Mouse (Mus musculus) adrenal gland, postnatal 14 days (tissue): ENCODE data around the gene Urb2. TPM values are rescaled to one million over a fixed set of nuclear protein-coding genes. Genes with fewer than 3 reads are reported as not detected.
"Not testable (repeated sequence)": the region's sequence is repeated elsewhere in the genome, so short reads cannot be mapped to it uniquely, and the experiment has no call there.

ENCODE experiments used
- DNase-seq: peaks from one replicate; pipeline ENCODE4 v3.0.0; 2021; ENCODE audit warnings: mixed read lengths
- total RNA-seq: library from RNA; stranded (reverse); gene quantifications from 2 replicates; pipeline ENCODE4 v1.2.3, GENCODE M21; 2021

Gene Urb2
- total RNA-seq, 1 experiment from 2014 or later = 13.7 TPM

GRCm38 (mm10) chr8:124014751-124015150 lies 6.6 kb upstream of the Urb2 start:
- DNase-seq = no peak

- DNase-seq = no peak
These were observed 1.5 kb upstream of the Urb2 start for GRCm38 (mm10) chr8:124019782-124020181.

- DNase-seq = peak; percentile 82
These were observed 670 bp upstream of the Urb2 start for GRCm38 (mm10) chr8:124020439-124021236.

GRCm38 (mm10) chr8:124026265-124026664 lies 5.0 kb downstream of the Urb2 start:
- not testable (repeated sequence) for DNase-seq

- DNase-seq = no peak
These were observed 6.5 kb downstream of the Urb2 start for GRCm38 (mm10) chr8:124027831-124028230.

- DNase-seq = peak; percentile 48
These were observed 12.1 kb downstream of the Urb2 start for GRCm38 (mm10) chr8:124033400-124033799.

- DNase-seq = no peak
These were observed 16.8 kb downstream of the Urb2 start for GRCm38 (mm10) chr8:124038121-124038520.

- DNase-seq = no peak
These were observed 18.0 kb downstream of the Urb2 start for GRCm38 (mm10) chr8:124039351-124039750.

GRCm38 (mm10) chr8:124042201-124042600 lies 20.9 kb downstream of the Urb2 start:
- no peak for DNase-seq

- DNase-seq = no peak
These were observed 23.1 kb downstream of the Urb2 start for GRCm38 (mm10) chr8:124044421-124044820.

- no peak for DNase-seq
These were observed 23.6 kb downstream of the Urb2 start for GRCm38 (mm10) chr8:124044931-124045330.

- DNase-seq = no peak
These were observed 24.5 kb downstream of the Urb2 start for GRCm38 (mm10) chr8:124045856-124046255.

GRCm38 (mm10) chr8:124052110-124052509 lies 30.8 kb downstream of the Urb2 start:
- DNase-seq = peak; percentile 83

GRCm38 (mm10) chr8:124052568-124052967 lies 31.3 kb downstream of the Urb2 start:
- DNase-seq = no peak

- DNase-seq = no peak
These were observed 35.7 kb downstream of the Urb2 start for GRCm38 (mm10) chr8:124056832-124057655.

- no peak for DNase-seq
These were observed 45.2 kb downstream of the Urb2 start for GRCm38 (mm10) chr8:124066325-124067058.

GRCm38 (mm10) chr8:124067059-124067750 lies 45.9 kb downstream of the Urb2 start:
- no peak for DNase-seq

- DNase-seq = peak; percentile 35
These were observed 49.3 kb downstream of the Urb2 start for GRCm38 (mm10) chr8:124070363-124071324.

GRCm38 (mm10) chr8:124075977-124076376 lies 54.7 kb downstream of the Urb2 start:
- DNase-seq = no peak

- DNase-seq = no peak
These were observed 55.1 kb downstream of the Urb2 start for GRCm38 (mm10) chr8:124076416-124076815.

- DNase-seq = no peak
These were observed 56.1 kb downstream of the Urb2 start for GRCm38 (mm10) chr8:124077377-124077776.
